Mouse (Mus musculus) ES-Bruce4 (cell line): ENCODE data around the gene Pam.

Experiments
- CTCF ChIP-seq: IDR thresholded peaks from one replicate; pipeline ENCODE4 v1.8.1; 2011; ENCODE audit warnings: low read depth, low read length
- POLR2A ChIP-seq: IDR thresholded peaks from one replicate; pipeline ENCODE4 v1.8.1; 2011; ENCODE audit warnings: low read length; ENCODE audit not compliant: insufficient read depth

DNA sequence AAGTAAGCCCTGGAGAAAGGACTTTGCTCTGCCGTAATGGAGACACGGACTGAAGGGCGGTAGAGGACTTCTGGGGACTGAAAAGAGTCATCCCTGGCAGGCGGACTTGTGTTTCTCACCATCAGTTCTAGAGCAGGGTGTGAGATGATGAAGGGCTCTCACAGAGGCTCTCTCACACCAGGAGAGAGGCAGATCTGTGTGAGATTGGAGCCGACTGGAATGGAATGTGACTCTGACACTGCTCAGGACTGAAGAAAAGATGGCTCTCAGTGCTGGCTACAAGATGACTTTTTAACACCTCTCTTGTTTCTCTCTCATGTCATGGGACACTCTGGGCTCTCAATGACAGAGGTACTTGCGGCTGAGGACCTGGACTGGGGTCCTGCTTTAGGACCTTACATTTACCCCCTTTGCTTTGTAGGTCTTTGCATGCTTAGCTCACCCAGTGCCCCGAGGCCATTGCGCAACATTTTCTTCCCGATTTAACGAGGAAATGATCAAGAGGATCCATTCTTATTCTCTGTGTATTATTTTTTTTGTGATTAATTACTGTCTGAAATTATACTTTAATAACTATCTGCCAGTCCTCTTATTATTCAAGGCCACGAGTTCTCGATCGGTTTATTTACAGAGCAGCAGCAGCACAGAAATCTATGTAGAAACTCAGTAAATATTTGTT, 10.7 kb downstream of the Pam start:
- no peak for TF ChIP-seq POLR2A
- TF ChIP-seq CTCF = no peak
